Mouse (Mus musculus): ENCODE measurements around the gene Gpr139. TPM values are rescaled to one million over a fixed set of nuclear protein-coding genes. Genes with fewer than 3 reads are reported as not detected.

Gpr139 gene
- not detected for total RNA-seq (2023)

GRCm38 (mm10) chr7:119184341-119185143 is at the start of gene Gpr139:
Gene Gpr139, minus strand, starts transcription at chr7:119184603.

Other genes with a start within 250 kb of the Gpr139 start
- 10.8 TPM for gene Gprc5b, start 189.4 kb downstream of the Gpr139 start, total RNA-seq (2023)